Comparison of ENCODE assay signal across 8 mouse cellular contexts in genomic region chr19:30295263-30295704, GRCm38 (mm10).
DNase-seq lines count a peak whose midpoint lies in the region; ATAC-seq lines count a peak whose summit lies in the region.

No protein-coding gene starts in this region.

- 40% methylated on average over 15 of the region's 15 CpGs for WGBS in liver, embryonic 11.5 days
- 44% methylated on average over 15 of the region's 15 CpGs for WGBS in embryonic facial prominence, embryonic 10.5 days
- WGBS in intestine, embryonic 14.5 days = 35% methylated on average over 15 of the region's 15 CpGs
- 37% methylated on average over 15 of the region's 15 CpGs for WGBS in limb, embryonic 13.5 days

- H3K9me3 ChIP-seq in liver, embryonic 11.5 days (ENCODE audit: control insufficient read depth, low read length) = no peaks in the 10 kb centered on the region
- no peaks in the 10 kb centered on the region for H3K9me3 ChIP-seq in embryonic facial prominence, embryonic 10.5 days
- H3K9me3 ChIP-seq in intestine, embryonic 14.5 days (ENCODE audit: control insufficient read depth, low read length) = no peaks in the 10 kb centered on the region
- H3K9me3 ChIP-seq in limb, embryonic 13.5 days = no peaks in the 10 kb centered on the region

- no peak overlapping the region for H3K4me3 ChIP-seq in liver, embryonic 11.5 days (ENCODE audit: low read depth, low read length)
- no peak overlapping the region for H3K4me3 ChIP-seq in embryonic facial prominence, embryonic 10.5 days
- 0 out of 2 replicates have a peak overlapping the region, but pooled peaks have one; percentile 10 for H3K4me3 ChIP-seq in intestine, embryonic 14.5 days (ENCODE audit: low read depth, low read length)
- no peak overlapping the region for H3K4me3 ChIP-seq in limb, embryonic 13.5 days

- H3K27me3 ChIP-seq in liver, embryonic 11.5 days (replicated peaks; ENCODE audit: control insufficient read depth, insufficient read depth, low read length) = no peaks in the 10 kb centered on the region
- H3K27me3 ChIP-seq in embryonic facial prominence, embryonic 10.5 days (replicated peaks; ENCODE audit: low read depth, poor library complexity, severe bottlenecking) = no peaks in the 10 kb centered on the region
- no peaks in the 10 kb centered on the region for H3K27me3 ChIP-seq in intestine, embryonic 14.5 days (replicated peaks; ENCODE audit: control insufficient read depth, insufficient read depth, low read length)
- no peaks in the 10 kb centered on the region for H3K27me3 ChIP-seq in limb, embryonic 13.5 days

- H3K36me3 ChIP-seq in liver, embryonic 11.5 days (ENCODE audit: control insufficient read depth, insufficient read depth, low read length) = no peaks in the 10 kb centered on the region
- no peaks in the 10 kb centered on the region for H3K36me3 ChIP-seq in embryonic facial prominence, embryonic 10.5 days (replicated peaks)
- H3K36me3 ChIP-seq in intestine, embryonic 14.5 days (ENCODE audit: control insufficient read depth, insufficient read depth, low read length) = no peaks in the 10 kb centered on the region
- no peaks in the 10 kb centered on the region for H3K36me3 ChIP-seq in limb, embryonic 13.5 days

- peak; percentile 14 for DNase-seq in liver
- no peak for DNase-seq in liver, embryonic 11.5 days (ENCODE audit: low spot score)
- DNase-seq in embryonic facial prominence, embryonic 10.5 days (ENCODE audit: low spot score) = peak; percentile 53
- no peak for DNase-seq in intestine, embryonic 14.5 days (ENCODE audit: low spot score)
- DNase-seq in right cerebral cortex, postnatal 14 days = peak; percentile 30
- no peak for DNase-seq in spleen, postnatal 4 days (ENCODE audit: low spot score in 2 of 2)
- DNase-seq in cerebellum, adult 9-11 months = no peak

- ATAC-seq in liver, embryonic 11.5 days (replicated peaks; ENCODE audit: low FRiP score) = no peak
- no peak for ATAC-seq in intestine, embryonic 14.5 days (replicated peaks; ENCODE audit: low FRiP score, low TSS enrichment, low read depth)
- no peak for ATAC-seq in limb, embryonic 13.5 days (ENCODE audit: low FRiP score, low read depth)

- no peak overlapping the region for H3K4me2 ChIP-seq in liver, embryonic 11.5 days
- H3K4me2 ChIP-seq in intestine, embryonic 14.5 days (ENCODE audit: low read length) = peak overlapping the region; percentile 33
- H3K4me2 ChIP-seq in limb, embryonic 13.5 days (replicated peaks) = peak overlapping the region; percentile 16; the same call in 1 of the 2 replicates

- no peak overlapping the region for H3K9ac ChIP-seq in liver, embryonic 11.5 days (ENCODE audit: low read depth, low read length)
- H3K9ac ChIP-seq in intestine, embryonic 14.5 days (ENCODE audit: low read length) = no peak overlapping the region
- no peak overlapping the region for H3K9ac ChIP-seq in limb, embryonic 13.5 days

- no peaks in the 10 kb centered on the region for H3K4me1 ChIP-seq in liver, embryonic 11.5 days (replicated peaks; ENCODE audit: control insufficient read depth, insufficient read depth, low read length)
- no peaks in the 10 kb centered on the region for H3K4me1 ChIP-seq in embryonic facial prominence, embryonic 10.5 days
- no peaks in the 10 kb centered on the region for H3K4me1 ChIP-seq in intestine, embryonic 14.5 days (replicated peaks; ENCODE audit: control insufficient read depth, insufficient read depth, low read length)
- H3K4me1 ChIP-seq in limb, embryonic 13.5 days = 0 out of 2 replicates have a peak, but pooled peaks cover 5% of the 10 kb centered on the region

- no peak overlapping the region for H3K27ac ChIP-seq in liver, embryonic 11.5 days (ENCODE audit: low read depth, low read length)
- no peak overlapping the region for H3K27ac ChIP-seq in embryonic facial prominence, embryonic 10.5 days (replicated peaks)
- no peak overlapping the region for H3K27ac ChIP-seq in intestine, embryonic 14.5 days (ENCODE audit: low read depth)
- H3K27ac ChIP-seq in limb, embryonic 13.5 days = no peak overlapping the region

Comparison
In these comparisons a context has a peak if more than half of its experiments do, and no peak if none do; other contexts are left out.
1. DNase-seq: peak in liver (single experiment), embryonic facial prominence, embryonic 10.5 days (single experiment) and right cerebral cortex, postnatal 14 days (single experiment); none in liver, embryonic 11.5 days (single experiment), intestine, embryonic 14.5 days (single experiment), spleen, postnatal 4 days (0 of 2) and cerebellum, adult 9-11 months (single experiment).